Mouse (Mus musculus) spleen, adult 2 months (tissue): ENCODE measurements around the gene Apoc1.

Experiments used
- CTCF ChIP-seq: fragments of 200-500 bp; IDR thresholded peaks from 2 replicates; pipeline ENCODE4 v1.5.1; 2011; ENCODE audit warnings: mild to moderate bottlenecking, inconsistent platforms; ENCODE audit not compliant: insufficient read depth, insufficient read length, insufficient replicate concordance; ENCODE audit errors: extremely low read depth
- POLR2A ChIP-seq: fragments of 200-500 bp; IDR thresholded peaks from 2 replicates; pipeline ENCODE4 v1.6.1; 2011; ENCODE audit warnings: low read depth, low read length, inconsistent platforms

GRCm38 (mm10) chr7:19691873-19692865, at the start of gene Apoc1:
- TF ChIP-seq CTCF (no peak), POLR2A (no peak)
